Mouse (Mus musculus) left cerebral cortex, adult 9 months (tissue): Measurements from ENCODE around the gene Pmvk.
"Not testable (repeated sequence)": the region's sequence is repeated elsewhere in the genome, so short reads cannot be mapped to it uniquely, and the experiment has no call there.

Experiments used
- DNase-seq, 2 experiments: peaks; one replicate each; pipeline ENCODE4 v3.0.0; 2022; ENCODE audit warnings: low spot score in 2 of 2

Pmvk gene

GRCm38 (mm10) chr3:89429021-89429420, 25.3 kb upstream of the Pmvk start:
- not testable (repeated sequence) for DNase-seq

DNA sequence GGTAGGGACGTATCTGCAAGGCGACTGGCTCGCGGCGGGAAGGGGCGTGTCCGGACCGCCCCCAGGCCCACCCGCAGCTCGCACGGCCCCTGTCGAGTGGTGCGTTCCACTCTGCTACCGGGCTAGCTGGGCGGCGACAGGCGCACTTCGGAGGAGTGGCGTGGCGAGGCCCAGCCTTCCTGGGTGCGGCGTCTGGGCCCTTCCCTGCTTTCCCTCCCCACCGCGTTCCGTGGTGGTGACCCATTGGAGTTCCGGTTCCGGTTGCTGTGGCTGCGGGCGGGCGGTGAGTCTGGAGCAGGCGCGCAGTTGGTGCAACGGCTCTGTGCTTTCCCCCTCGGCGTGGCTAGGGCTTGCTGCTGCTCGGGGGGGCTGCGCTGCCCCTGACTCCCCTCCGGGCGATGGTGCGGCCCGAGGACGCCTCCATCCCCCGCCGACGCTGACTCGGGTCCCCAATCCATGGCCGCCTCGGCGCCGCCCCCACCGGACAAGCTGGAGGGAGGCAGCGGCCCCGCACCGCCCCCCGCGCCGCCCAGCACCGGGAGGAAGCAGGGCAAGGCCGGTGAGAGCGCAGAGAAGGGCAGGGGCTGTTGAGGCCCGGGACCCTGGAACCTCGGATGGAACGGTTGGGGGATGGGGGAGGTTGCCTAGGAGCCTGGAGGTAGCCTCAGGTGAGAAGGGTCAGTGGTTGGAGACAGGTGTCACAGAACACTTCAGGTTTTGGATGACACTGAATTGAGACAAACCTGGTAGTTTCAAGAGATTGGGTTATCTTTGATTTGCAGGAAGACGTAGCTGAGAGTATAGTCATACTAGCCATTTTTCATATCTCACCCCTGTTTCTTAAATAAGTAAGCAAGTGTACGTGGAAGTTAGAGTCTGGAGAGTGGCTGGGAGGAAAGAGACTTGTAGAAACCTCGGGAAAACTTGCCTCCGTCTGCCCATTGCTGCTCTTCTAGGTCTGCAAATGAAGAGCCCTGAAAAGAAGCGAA, 23.9 kb upstream of the Pmvk start, which contains the start of gene Pygo2:
Gene Pygo2, plus strand, starts transcription at position 44 of the 989 bp plus-strand sequence.
- DNase-seq, result peak; percentile 92 to 96

GRCm38 (mm10) chr3:89432606-89433005, 21.7 kb upstream of the Pmvk start:
- no peak for DNase-seq

- no peak for DNase-seq
Measured at GRCm38 (mm10) chr3:89434532-89434931, 19.8 kb upstream of the Pmvk start.

DNA sequence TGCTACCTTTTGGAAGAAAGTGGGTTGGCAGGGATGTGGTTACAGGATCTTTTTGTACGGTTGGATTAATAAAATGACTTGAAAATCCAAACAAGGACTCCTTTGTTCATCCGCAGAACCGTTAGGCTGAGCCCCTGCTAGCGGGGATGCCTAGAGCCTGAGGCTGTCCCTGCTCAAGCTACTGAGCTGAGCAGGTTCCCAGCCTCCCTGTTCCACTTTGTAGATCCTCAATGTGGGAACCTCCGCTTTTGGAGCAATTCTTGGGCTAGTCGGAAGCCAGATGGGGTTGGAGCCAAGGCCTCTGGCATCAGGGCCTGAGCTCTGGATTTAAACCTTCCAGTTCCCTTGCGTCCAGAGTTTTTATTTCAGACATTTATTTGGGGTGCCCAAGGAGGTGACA, 19.3 kb upstream of the Pmvk start:
- DNase-seq, result no peak

DNA sequence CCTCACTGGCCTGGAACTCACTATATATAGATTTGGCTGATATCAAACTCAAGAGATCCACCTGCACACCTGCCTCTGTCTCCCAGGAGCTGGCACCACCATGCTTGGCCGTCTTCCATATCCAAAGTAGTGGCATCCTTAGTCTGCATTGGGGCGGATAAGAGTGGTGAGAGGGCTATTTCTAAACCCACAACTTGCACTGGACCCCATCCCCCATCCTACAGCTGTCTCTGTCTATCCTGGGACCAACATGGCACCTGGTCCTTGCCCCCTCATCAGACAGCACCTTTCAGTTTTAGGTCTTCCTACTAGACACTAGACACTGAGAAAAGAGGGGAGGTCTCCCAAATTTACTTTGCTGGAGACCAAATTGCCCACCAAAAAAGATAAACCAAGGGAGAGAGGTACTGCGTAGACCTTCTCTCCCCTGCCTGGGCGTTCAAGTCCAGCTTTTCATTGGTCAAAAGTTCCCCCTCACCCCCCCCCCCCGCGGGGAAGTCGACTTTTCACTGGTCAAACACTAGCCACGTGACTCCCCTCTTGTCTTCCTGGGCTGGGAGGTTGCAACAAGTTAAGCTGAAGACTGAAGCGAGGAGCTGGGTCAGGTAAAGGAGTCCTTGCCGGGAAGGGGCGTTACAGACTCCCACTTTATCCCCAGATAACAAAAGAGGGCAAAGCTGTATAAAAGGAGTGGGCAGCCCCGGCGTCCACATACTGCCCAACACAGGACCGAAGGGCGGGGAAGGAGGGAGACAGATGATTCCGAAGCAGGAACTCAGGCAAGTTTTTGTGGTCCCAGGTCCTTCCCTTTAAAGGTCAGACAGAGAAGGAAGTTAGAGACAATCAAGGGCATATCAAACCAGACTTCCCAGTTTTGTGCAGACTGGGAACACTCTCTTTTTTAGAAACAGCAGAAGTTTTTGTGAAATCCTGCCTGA, 17.9 kb upstream of the Pmvk start, which contains the start of gene Pbxip1:
Gene Pbxip1, plus strand, starts transcription at position 531 of the 938 bp plus-strand sequence.
- DNase-seq, result no peak

- DNase-seq, result no peak
Measured at GRCm38 (mm10) chr3:89437269-89437668, 17.1 kb upstream of the Pmvk start.

GRCm38 (mm10) chr3:89440691-89441090, 13.7 kb upstream of the Pmvk start:
- DNase-seq, result no peak

DNA sequence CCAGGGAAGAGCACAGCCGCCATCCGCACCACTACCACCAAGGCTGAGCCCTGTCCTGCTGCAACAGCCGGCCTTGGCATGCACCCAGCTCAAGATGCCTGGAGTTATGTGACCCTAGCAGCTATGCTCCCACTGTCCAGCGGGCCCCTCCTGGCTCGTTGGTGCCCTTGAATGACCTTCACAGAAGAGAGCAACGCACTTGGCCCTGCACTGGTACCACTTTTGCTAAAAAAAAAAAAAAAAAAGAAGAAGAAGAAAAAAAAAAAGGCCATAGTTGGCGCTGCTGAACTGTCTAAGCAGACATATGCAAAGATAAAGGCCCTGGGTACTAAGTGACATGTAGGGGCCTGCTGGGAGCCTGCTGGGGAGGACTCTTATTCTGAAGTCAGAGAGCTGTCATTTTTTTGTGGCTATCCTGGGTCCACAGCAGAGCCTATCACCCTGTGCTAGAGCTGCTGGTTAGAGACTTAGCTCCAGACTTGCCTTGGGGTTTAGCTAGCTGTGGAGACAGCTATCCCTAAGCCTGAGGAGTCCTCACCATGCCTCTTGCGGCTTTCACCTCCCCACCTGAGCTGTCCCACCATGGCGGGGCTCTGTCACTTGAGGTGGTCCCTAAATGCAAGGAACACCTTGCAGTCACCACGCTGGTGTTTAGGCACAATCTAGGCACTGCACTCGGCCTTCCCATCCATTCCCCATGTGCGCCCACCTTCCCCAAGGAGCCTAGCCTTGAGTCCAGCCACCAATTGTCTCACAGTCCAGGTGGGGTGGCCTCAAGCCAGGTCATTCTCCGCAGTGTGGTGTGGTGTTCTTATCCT, 5.4 kb upstream of the Pmvk start:
- DNase-seq, result no peak

GRCm38 (mm10) chr3:89449541-89449940, 4.8 kb upstream of the Pmvk start:
- DNase-seq, result peak in 1 of 2 experiments; percentile 79

DNA sequence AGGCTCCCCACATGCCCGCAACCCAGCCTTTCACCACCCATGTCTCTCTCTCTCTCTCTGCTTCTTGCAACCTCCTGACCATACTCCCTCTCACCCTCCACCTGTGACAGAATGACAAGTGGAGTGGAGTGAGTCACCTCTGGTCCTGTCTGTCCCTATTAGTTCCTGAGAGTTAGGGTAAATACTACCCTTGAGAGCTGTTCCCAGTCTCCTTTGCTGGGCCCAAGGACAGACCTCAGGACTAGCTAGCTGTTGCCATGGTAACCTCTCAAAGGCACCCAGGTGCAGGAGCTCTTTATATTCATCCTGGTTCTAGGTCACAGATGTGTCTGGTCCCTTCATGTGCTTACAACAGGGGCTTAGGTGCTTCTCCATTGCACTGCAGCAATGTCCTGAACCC, 2.4 kb upstream of the Pmvk start:
- no peak for DNase-seq

- DNase-seq, result no peak
Measured at GRCm38 (mm10) chr3:89455786-89456285, 1.5 kb downstream of the Pmvk start.

DNA sequence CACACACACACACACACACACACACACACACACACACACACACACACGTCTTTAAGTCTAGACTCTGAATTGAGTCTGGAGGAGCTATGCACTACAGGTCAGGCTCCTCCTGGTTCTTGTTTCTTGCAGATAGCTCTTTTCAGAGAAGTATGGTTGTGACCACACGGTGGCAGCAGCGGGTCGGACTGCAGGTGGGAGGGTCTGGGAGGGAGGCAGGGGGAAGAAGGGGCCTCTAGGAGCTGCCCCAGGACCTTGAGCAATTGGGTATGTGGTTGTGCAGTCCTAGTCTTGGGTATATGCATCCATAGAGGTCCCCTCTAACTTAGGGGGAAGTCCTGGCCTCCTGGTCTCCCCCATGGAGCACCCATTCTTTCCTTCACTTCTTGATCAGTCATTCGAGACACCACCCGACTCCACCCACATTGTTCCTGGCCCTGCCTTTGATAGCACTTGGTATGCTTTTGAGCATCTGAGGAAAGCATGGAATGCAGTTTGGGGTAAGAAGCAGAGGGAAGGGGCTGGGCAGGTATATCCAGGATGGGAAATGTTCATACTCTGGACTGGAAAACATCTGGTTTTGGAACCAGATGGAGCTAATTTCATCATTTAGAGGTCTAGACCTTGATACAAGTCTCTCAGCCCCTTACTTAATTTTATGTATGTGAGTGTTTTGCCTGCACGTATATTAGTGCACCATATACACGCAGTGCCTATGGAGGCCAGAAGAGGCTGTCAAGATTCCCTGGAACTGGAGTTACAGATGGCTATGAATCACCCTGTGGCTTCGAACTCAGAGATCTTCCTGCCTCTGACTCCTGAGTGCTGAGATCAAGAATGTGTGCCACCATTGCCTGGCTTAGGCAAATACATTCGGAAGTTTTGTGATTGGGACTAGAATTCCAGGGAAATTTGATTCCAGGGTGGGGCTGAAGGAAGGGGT, 2.7 kb downstream of the Pmvk start:
- peak in 1 of 2 experiments; percentile 63 for DNase-seq

DNA sequence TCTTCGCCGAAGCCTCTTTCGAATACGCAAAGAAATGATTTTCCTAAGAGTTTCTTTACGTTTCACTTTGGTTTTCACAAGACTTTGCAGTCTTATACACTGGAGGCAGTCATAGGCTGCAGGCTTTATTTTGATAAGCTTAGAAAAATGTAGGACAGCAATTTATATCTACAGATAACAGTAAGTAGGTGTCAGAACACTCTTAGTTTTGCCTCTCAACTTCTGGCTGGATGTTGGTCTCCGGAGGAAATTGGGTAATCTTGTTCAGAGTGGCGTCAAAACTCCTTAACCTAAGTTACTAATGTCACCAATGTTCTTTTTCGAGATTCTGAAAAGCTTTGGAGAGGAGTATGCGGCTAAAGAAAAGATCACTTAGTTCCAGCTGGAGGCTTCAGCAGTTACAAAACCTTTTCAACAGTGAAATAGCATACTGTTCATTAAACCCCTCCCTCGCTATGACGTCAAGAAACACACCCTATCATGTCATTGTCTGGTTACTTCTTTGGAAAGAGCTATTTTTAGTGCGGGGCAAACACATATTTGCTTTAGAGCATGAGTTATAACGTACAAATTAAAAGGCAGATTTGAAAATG, 4.1 kb downstream of the Pmvk start:
- no peak for DNase-seq

DNA sequence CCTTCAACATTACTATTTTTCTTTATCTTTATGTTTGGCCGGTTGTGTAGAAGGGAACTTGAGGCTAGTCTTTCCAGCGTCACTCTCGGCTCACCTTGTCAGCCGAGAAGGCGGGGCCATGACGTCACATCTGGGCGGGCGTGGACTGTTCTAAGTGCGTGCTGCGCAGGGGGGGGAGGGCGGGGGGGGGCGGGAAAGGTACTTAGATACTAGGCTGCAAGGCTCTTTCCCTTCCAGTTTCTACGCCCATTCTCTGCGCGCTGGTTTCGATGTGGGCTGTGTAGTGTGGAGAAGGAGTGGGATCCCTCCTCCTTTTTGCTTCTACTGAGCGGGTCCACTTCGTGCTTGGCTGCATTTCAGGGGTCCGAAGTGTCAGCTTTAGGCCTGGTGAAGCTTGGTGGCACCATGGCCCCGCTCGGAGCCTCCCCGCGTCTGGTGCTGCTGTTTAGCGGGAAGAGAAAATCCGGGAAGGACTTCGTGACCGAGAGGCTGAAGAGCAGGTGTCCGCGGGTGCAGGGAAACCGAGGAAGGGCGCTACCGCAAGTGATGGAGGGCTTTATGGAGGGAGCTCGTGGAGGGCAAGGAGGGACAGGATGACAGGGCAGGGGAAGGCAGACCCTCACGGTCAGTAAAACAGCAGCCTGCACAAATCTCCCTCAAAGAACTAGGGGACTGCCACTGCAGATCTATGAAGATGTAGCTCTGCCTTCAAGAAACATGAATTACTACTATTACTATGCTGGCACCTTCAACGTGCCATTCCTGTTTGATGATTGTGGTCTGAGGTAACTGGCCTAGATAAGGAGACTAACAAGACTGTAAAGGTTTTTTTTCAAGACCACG, 4.8 kb downstream of the Pmvk start:
- DNase-seq, result peak; percentile 64 to 91

- no peak for DNase-seq
Measured at GRCm38 (mm10) chr3:89468268-89468667, 13.9 kb downstream of the Pmvk start.

- DNase-seq, result no peak
Measured at GRCm38 (mm10) chr3:89472280-89472679, 17.9 kb downstream of the Pmvk start.

- DNase-seq, result no peak
Measured at GRCm38 (mm10) chr3:89473838-89474237, 19.5 kb downstream of the Pmvk start.

DNA sequence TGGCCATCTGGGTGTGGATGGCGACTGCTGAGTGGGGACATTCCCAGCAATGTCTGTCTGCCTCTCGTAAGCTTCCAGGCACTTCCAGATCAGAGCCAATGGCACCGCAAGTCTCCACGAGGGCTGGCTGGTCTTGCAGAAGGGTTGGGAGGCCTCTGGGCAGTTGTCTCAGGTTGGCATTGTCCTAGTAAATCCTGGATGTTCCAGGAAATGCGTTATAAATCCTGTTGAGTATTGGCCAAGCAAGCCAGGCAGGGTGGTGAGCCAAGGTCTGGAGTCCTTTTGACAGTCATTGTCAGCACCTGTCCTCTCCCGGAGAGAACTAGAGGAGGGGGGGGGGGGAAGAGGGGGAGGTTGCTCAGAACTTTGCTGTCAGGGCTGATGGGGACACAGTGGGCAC, 24.7 kb downstream of the Pmvk start:
- no peak for DNase-seq
